ENCODE assay signal across 21 mouse cellular contexts in genomic region chr7:81024651-81025050, GRCm38 (mm10). TPM values are rescaled to one million over a fixed set of nuclear protein-coding genes. Genes with fewer than 3 reads are reported as not detected.
DNase-seq lines count a peak whose midpoint lies in the region; ATAC-seq lines count a peak whose summit lies in the region.
"Had no signal": no experiment of that assay in that cellular context is flagged by ENCODE, and none has a peak within 500 bp of the region (broad histone marks: within the 10 kb centered on the region; RNA-seq: fewer than 3 reads in every experiment).

No protein-coding gene starts in this region.

- no peak overlapping the region for H3K27ac ChIP-seq in hindbrain, embryonic 16.5 days (ENCODE audit: low read depth, low read length)
- H3K27ac ChIP-seq: embryonic facial prominence, embryonic 13.5 days; heart, embryonic 10.5 days; hindbrain, embryonic 14.5 days; limb, embryonic 15.5 days; macrophage; midbrain, embryonic 15.5 days had no signal

- no peaks in the 10 kb centered on the region for H3K27me3 ChIP-seq in hindbrain, embryonic 16.5 days (replicated peaks; ENCODE audit: control insufficient read depth, insufficient read depth, low read length)
- H3K27me3 ChIP-seq: embryonic facial prominence, embryonic 13.5 days; limb, embryonic 15.5 days; midbrain, embryonic 15.5 days; Patski had no signal

- peak; percentile 64; the same call in 1 of the 2 replicates for ATAC-seq in cerebellum, adult (ENCODE audit: insufficient number of reproducible peaks, low FRiP score, low TSS enrichment)
- ATAC-seq in hindbrain, embryonic 16.5 days, result no peak
- ATAC-seq: forebrain, embryonic 14.5 days; lung, postnatal 0 days; midbrain, embryonic 15.5 days; Patski had no signal

- H3K36me3 ChIP-seq in hindbrain, embryonic 16.5 days (ENCODE audit: control insufficient read depth, insufficient read depth, low read length), result peaks cover 39% of the 10 kb centered on the region

- DNase-seq in cerebellum, postnatal 4 days (ENCODE audit: low spot score in 2 of 2), result no peak
- DNase-seq in ZHBTc4 (ENCODE audit: low read depth, low spot score), result peak; percentile 40
- DNase-seq in cerebellum, adult 8-10 months, result peak; percentile 48
- DNase-seq in cerebellum, postnatal 36 days, result peak; percentile 50 to 58
- DNase-seq in kidney, adult 18-20 months, result no peak
- DNase-seq: adrenal gland, adult 2 months; heart, postnatal 4 days; kidney, adult 9 months; kidney, postnatal 25 days had no signal

- no peaks in the 10 kb centered on the region for H3K9me3 ChIP-seq in hindbrain, embryonic 16.5 days (ENCODE audit: control insufficient read depth, low read length)
- H3K9me3 ChIP-seq: embryonic facial prominence, embryonic 13.5 days; heart, embryonic 10.5 days; limb, embryonic 15.5 days; midbrain, embryonic 15.5 days had no signal

- no peaks in the 10 kb centered on the region; the same call in 1 of the 2 replicates for H3K4me1 ChIP-seq in hindbrain, embryonic 16.5 days (ENCODE audit: control insufficient read depth, insufficient read depth, low read depth, low read length)
- H3K4me1 ChIP-seq: embryonic facial prominence, embryonic 13.5 days; limb, embryonic 15.5 days; midbrain, embryonic 15.5 days had no signal

- WGBS in hindbrain, embryonic 16.5 days, result 88% methylated on average over 9 of the region's 9 CpGs

- H3K4me3 ChIP-seq in hindbrain, embryonic 16.5 days (ENCODE audit: low read length), result no peak overlapping the region
- H3K4me3 ChIP-seq: embryonic facial prominence, embryonic 13.5 days; heart, embryonic 10.5 days; limb, embryonic 15.5 days; midbrain, embryonic 15.5 days; myocyte had no signal

- H3K9ac ChIP-seq in hindbrain, embryonic 16.5 days (ENCODE audit: low read depth, low read length), result no peak overlapping the region
- H3K9ac ChIP-seq: embryonic facial prominence, embryonic 13.5 days; hindbrain, embryonic 14.5 days; limb, embryonic 15.5 days; midbrain, embryonic 15.5 days had no signal

- no peak overlapping the region for H3K4me2 ChIP-seq in hindbrain, embryonic 16.5 days (ENCODE audit: low read length)
- H3K4me2 ChIP-seq: embryonic facial prominence, embryonic 13.5 days; hindbrain, embryonic 14.5 days; limb, embryonic 15.5 days; midbrain, embryonic 15.5 days had no signal

RNA-seq across cellular contexts. Expression of gene Zfp592, which starts 31.2 kb away (rescaled TPM):
- 9.0 and 12.2 TPM in 2 replicates for polyA plus RNA-seq in hindbrain, embryonic 16.5 days (2015; fragmentation: Nextera tagmentation; extraction: Ambion mirVana)

RNA-seq across cellular contexts. Expression of gene Alpk3, which starts 32.7 kb away (rescaled TPM):
- 0.10 and 0.27 TPM in 2 replicates for polyA plus RNA-seq in hindbrain, embryonic 16.5 days (2015; fragmentation: Nextera tagmentation; extraction: Ambion mirVana)
- polyA plus RNA-seq: Patski had no signal

Comparison
In these comparisons a context has a peak if more than half of its experiments do, and no peak if none do; other contexts are left out.
1. DNase-seq: peak in ZHBTc4 (single experiment), cerebellum, adult 8-10 months (single experiment) and cerebellum, postnatal 36 days (2 of 2); none in cerebellum, postnatal 4 days (0 of 2) and kidney, adult 18-20 months (single experiment).